Mouse (Mus musculus) layer of hippocampus, postnatal 36 days (tissue): Measurements from ENCODE around the gene Prss36. TPM values are rescaled to one million over a fixed set of nuclear protein-coding genes. Genes with fewer than 3 reads are reported as not detected.
A peak's percentile ranks its signal among the peaks of the same experiment; 100 is the strongest.
"Not testable (repeated sequence)": the region's sequence is repeated elsewhere in the genome, so short reads cannot be mapped to it uniquely, and the experiment has no call there.

Experiments
- DNase-seq, 2 experiments: peaks; one replicate each; pipeline ENCODE4 v3.0.0; 2022
- total RNA-seq, 2 experiments: library from RNA; stranded (reverse); gene quantifications; 2 replicates each; pipeline ENCODE4 v1.2.3; 2021

Prss36 gene
- 10 to 100 TPM; 11.0 to 11.6 TPM for total RNA-seq

- no peak for DNase-seq
Observed at GRCm38 (mm10) chr7:127946470-127947023, at the start of gene Prss36. Gene Prss36, minus strand, starts transcription at chr7:127946725.

- DNase-seq = no peak
Observed at GRCm38 (mm10) chr7:127993341-127993977, 46.9 kb upstream of the Prss36 start, which contains the start of gene Pycard. Gene Pycard, minus strand, starts transcription at chr7:127993867.

GRCm38 (mm10) chr7:127992488-127993340, 46.2 kb upstream of the Prss36 start:
- no peak for DNase-seq

- peak; percentile 40 to 50 for DNase-seq
Observed at GRCm38 (mm10) chr7:127991643-127992487, 45.3 kb upstream of the Prss36 start.

- DNase-seq = no peak
Observed at GRCm38 (mm10) chr7:127988904-127989303, 42.4 kb upstream of the Prss36 start.

GRCm38 (mm10) chr7:127980606-127981005, 34.1 kb upstream of the Prss36 start:
- DNase-seq = no peak

- no peak for DNase-seq
Observed at GRCm38 (mm10) chr7:127978856-127979255, 32.3 kb upstream of the Prss36 start.

- no peak for DNase-seq
Observed at GRCm38 (mm10) chr7:127974413-127974930, 27.9 kb upstream of the Prss36 start.

GRCm38 (mm10) chr7:127967922-127968828, 21.6 kb upstream of the Prss36 start:
- DNase-seq = peak; percentile 66 to 71

- peak; percentile 95 for DNase-seq
Observed at GRCm38 (mm10) chr7:127967004-127967921, 20.7 kb upstream of the Prss36 start, which contains the start of gene Fus. Gene Fus, plus strand, starts transcription at chr7:127967457.

- DNase-seq = no peak
Observed at GRCm38 (mm10) chr7:127966371-127966918, 19.9 kb upstream of the Prss36 start.

- no peak for DNase-seq
Observed at GRCm38 (mm10) chr7:127959364-127959763, 12.8 kb upstream of the Prss36 start.

- DNase-seq = no peak
Observed at GRCm38 (mm10) chr7:127952864-127953581, 6.5 kb upstream of the Prss36 start.

- no peak for DNase-seq
Observed at GRCm38 (mm10) chr7:127944614-127945013, 1.9 kb downstream of the Prss36 start.

GRCm38 (mm10) chr7:127942097-127942496, 4.4 kb downstream of the Prss36 start:
- DNase-seq = not testable (repeated sequence)

GRCm38 (mm10) chr7:127936216-127936884, 10.2 kb downstream of the Prss36 start:
- no peak for DNase-seq

- DNase-seq = no peak
Observed at GRCm38 (mm10) chr7:127935748-127936159, 10.8 kb downstream of the Prss36 start.
